Mouse (Mus musculus): ENCODE data around the gene Spop.

Spop gene

DNA sequence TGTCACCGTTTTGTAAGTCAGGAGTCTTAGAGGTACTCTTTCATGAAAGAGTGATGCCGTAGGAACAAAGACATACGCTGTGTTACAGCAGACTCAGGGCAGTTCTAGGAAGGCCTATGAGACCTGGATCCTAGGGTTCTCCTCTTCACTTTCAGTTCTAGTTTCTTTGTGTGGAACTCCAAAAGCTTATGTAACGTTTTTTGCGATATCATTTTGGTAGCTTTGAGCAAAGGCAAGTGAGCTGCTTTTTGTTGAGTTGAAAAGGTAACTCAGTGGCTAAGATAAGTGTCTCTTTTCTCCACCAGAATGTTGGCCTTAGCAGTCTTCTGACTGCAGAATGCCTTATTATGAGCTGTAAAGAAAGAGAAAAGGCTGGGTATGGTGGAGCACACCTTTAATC, 3.5 kb downstream of the Spop start:
- no peak for DNase-seq (ENCODE audit: low spot score)

DNA sequence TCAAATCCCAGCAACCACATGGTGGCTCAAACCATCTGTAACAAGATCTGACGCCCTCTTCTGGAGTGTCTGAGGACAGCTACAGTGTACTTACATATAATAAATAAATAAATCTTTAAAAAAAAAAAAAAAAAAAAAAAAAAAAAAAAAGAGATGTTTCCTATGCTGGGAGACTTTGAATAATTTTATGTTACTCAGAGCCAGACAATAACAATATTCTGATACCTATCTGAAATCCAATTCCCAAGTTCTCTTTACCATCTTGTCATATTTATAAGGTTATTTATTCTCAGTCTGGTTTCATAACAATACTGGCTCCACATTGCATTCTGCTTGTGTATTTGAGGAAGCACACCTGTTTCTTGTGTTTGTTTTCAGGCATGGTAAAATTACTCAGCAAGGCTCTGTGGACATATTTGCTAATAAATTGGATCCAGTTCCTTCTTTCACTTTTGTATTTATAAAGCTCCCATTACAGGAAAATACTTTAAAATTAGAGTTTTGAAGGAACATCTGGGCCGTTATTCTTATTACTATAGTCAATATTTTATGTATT, 7.1 kb downstream of the Spop start:
- no peak for DNase-seq (ENCODE audit: low spot score)

DNA sequence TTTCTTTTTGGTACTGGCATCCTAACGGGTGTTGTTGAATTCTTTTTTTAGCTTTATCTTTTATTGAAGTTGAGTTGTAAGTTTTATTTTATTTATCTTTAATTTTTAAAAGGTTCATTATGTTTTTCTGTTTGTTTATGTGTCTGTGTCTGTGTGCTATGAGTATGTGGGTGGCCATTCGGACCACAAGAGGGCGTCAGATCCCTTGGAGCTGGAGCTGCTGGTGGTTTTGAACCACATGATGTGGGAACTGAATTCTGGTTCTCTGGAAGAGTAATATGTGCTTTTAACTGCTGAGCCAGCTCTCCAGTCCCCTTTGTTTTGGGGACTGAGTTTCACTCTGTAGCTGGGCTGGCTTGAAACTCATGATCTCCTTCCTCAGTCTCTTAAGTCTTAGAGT, 9.6 kb downstream of the Spop start:
- DNase-seq (ENCODE audit: low spot score), result no peak

DNA sequence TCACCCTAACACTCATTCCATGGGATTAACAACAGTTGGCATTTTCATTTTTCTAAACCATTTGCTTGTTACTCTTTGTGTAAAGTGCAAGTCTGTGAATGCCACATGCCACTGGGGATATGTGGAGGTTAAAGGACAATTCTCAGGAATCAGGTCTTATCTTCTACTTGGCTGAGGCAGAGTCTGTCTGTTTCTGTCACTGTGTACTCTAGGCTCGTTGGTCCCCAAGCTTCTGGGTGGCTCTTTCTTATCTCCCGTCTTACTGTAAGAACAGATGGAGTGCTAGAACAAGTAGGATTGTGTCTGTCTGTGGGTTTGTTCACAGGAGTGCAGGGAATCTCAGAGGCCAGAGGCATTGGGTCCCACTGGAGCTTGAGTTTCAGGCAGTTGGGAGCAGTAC, 17.5 kb downstream of the Spop start:
- no peak for DNase-seq (ENCODE audit: low spot score)

DNA sequence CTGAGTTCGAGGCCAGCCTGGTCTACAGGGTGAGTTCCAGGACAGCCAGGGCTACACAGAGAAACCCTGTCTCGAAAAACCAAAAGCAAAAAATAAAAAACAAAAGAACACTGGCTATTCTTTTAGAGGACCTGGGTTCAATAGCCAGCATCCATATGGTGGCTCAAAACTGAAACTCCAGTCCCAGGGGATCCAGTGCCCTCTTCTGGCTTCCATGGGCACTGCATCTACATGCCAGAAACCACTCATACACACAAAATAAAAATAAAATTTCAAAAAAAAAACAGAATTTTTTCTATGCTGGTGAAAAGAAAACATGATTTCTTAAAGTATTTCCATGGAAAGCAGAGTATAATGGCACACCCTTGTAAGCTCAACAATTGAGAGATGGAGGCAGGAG, 18.3 kb downstream of the Spop start:
- DNase-seq (ENCODE audit: low spot score), result no peak

DNA sequence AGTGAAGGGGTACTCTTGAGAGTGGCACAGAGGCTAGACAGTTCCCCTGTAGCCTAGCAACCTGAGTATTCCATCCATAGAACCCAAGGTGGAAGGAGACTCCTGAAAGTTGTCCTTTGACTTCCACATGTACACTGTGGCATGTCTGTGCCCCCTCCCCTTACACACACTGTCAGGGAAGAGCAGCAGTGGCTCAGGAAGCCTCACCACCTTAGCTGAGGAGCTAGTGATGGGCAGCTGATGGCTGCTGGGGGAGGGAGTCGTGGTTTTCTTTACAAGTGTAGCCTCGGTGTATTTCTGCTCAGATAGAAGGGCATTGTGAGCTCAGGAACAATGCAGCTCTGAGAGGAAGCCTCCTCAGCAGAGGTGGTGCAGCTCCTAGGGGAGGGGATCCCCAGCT, 31.5 kb downstream of the Spop start:
- no peak for DNase-seq (ENCODE audit: low spot score)

- DNase-seq (ENCODE audit: low spot score), result no peak
Measured at GRCm38 (mm10) chr11:95446580-95447305, 32.9 kb downstream of the Spop start.

- DNase-seq (ENCODE audit: low spot score), result no peak
Measured at GRCm38 (mm10) chr11:95448346-95448745, 34.5 kb downstream of the Spop start.

DNA sequence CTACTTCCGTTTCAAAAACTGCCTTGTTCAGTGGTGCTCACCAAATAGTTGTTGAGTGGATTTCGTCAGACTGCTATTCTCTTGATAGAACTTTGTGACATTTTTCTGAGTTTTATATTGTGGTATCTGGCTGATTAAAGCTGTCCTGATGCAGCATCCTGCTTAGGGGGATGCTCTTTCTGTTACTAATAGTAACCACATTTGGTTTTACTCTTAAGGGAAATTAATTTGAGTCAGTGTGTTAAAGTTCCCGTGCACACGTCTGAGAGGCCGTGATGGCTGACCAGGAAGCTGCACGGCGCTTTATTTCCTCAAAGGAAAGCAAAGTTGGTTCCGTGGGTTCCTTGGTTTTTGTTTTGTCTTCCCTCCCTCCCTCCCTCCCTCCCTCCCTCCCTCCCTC, 41.5 kb downstream of the Spop start:
- DNase-seq (ENCODE audit: low spot score), result no peak

GRCm38 (mm10) chr11:95460872-95461271, 47.0 kb downstream of the Spop start:
- no peak for DNase-seq (ENCODE audit: low spot score)

- DNase-seq (ENCODE audit: low spot score), result no peak
Measured at GRCm38 (mm10) chr11:95462168-95462567, 48.3 kb downstream of the Spop start.

GRCm38 (mm10) chr11:95467731-95468130, 53.9 kb downstream of the Spop start:
- no peak for DNase-seq (ENCODE audit: low spot score)

GRCm38 (mm10) chr11:95472942-95473341, 59.1 kb downstream of the Spop start:
- no peak for DNase-seq (ENCODE audit: low spot score)

GRCm38 (mm10) chr11:95473456-95473855, 59.6 kb downstream of the Spop start:
- DNase-seq (ENCODE audit: low spot score), result no peak

DNA sequence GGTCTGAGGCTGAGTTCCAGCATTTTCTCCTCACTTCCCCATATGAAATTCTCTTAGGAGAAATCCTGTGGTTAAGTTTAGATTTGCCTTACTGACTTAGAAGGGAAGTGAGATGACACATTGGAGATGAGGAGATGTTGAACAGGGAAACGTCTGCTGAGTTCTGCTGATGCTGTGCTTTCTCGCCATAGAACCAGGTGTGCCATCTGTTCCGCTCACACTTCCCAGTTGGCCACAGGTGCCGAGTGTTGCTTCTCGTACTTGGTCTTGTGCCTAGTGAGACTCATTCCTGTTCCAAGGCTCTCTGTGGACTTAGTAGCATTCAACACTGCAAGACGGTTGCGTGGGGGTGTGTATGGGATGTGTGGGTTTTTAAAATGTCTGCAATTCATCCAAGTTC, 62.4 kb downstream of the Spop start:
- no peak for DNase-seq (ENCODE audit: low spot score)

GRCm38 (mm10) chr11:95479458-95479857, 65.6 kb downstream of the Spop start:
- no peak for DNase-seq (ENCODE audit: low spot score)

- no peak for DNase-seq (ENCODE audit: low spot score)
Measured at GRCm38 (mm10) chr11:95480662-95481061, 66.8 kb downstream of the Spop start.

DNA sequence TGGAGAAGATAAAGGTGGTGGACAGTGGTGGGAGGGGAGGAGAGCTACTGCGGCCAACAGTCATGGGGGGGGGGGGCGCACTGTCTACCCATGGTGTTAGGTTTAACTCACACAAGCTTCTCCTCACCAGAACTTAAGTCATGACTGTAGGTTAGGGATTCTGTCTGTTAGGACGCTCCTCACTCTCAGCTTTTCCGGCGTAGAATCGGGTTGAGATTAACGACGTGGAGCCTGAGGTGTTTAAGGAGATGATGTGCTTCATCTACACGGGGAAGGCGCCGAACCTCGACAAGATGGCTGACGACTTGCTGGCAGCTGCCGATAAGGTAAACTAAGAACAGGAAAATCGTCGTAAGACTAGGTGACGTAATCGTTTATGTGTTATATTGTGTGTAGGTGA, 71.8 kb downstream of the Spop start:
- no peak for DNase-seq (ENCODE audit: low spot score)

- no peak for DNase-seq (ENCODE audit: low spot score)
Measured at GRCm38 (mm10) chr11:95487237-95487636, 73.4 kb downstream of the Spop start.

DNA sequence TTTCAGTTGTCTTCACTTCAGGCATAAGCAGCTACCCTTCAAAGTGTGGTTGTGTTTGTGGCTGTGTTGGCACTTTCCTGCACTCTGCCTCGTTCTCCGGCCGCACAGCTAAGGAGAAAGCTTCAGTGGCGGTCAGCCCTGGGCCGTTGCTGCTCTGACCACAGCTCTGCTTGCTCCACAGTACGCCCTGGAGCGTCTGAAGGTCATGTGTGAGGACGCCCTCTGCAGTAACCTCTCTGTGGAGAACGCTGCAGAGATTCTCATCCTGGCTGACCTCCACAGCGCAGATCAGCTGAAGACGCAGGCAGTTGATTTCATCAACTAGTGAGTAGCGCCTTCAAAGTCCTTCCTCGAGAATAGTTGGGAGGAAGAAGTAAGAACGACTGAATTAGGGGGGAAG, 76.2 kb downstream of the Spop start:
- no peak for DNase-seq (ENCODE audit: low spot score)

DNA sequence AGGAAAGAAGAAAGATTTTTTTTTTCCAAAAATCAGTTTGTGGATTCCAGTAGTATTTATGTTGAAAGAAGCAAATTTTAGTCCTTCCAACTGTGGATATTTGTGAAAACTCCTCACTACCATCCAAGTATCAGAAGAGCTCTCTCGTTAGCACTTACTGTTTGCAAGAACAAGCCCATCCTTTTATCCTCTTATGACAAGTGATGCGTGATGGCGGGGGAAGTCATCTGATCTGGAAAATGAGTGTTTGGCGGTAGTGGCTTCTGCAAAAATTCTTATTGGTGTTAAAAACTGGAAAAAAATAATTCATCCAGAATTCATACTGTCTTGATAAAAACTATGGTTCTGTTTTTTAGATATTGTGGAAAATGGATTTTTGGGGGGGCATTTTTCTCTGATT, 78.4 kb downstream of the Spop start:
- DNase-seq (ENCODE audit: low spot score), result no peak

- DNase-seq (ENCODE audit: low spot score), result no peak
Measured at GRCm38 (mm10) chr11:95493010-95493409, 79.1 kb downstream of the Spop start.

DNA sequence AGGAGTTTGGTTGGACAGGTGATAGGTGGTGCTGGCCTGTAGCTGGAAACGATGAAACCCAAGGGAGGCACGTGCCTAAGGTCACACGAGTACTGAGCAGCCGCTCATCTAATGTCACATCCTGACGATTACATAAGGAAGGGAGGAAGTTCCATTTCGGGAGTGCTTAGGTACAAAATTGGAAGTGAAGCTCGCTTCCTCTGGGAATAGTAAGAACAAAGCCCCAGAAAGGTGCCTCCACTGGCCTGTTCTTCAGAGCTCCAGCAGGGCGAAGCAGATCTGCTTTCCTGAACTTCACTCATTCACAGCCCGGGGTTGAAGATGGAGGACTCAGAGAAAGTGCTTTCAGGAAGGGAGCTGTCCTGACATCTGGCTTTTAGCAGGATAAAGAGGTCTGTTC, 80.1 kb downstream of the Spop start:
- no peak for DNase-seq (ENCODE audit: low spot score)

GRCm38 (mm10) chr11:95494374-95494773, 80.5 kb downstream of the Spop start:
- DNase-seq (ENCODE audit: low spot score), result no peak
